Mouse (Mus musculus) adrenal gland, postnatal 36 days (tissue): ENCODE measurements at regions not wholly inside any gene's neighbourhood (a gene's known extent, or its start where the extent isn't known, plus 50 kb on each side); places are given as distances from the start of the nearest gene placed in this dataset.

Experiments used
- DNase-seq, 2 experiments: peaks; one replicate each; pipeline ENCODE4 v3.0.0; 2021; ENCODE audit warnings: mixed read lengths in 1 of 2

GRCm38 (mm10) chr5:72245382-72245781, 77.4 kb upstream of the Commd8 start:
- DNase-seq = no peak

GRCm38 (mm10) chr5:72244134-72244533, 76.1 kb upstream of the Commd8 start:
- peak; percentile 64 to 73 for DNase-seq

GRCm38 (mm10) chr5:72242981-72243380, 75.0 kb upstream of the Commd8 start:
- DNase-seq = peak in 1 of 2 experiments; percentile 16

- no peak for DNase-seq
Measured at GRCm38 (mm10) chr5:72241451-72241850, 73.5 kb upstream of the Commd8 start.

- peak in 1 of 2 experiments; percentile 4 for DNase-seq
Measured at GRCm38 (mm10) chr5:72240271-72240670, 72.3 kb upstream of the Commd8 start.

GRCm38 (mm10) chr5:72227002-72227401, 59.0 kb upstream of the Commd8 start:
- no peak for DNase-seq

GRCm38 (mm10) chr5:72225576-72226298, 57.7 kb upstream of the Commd8 start:
- DNase-seq = no peak

GRCm38 (mm10) chr5:72225056-72225455, 57.1 kb upstream of the Commd8 start:
- no peak for DNase-seq

GRCm38 (mm10) chr5:72224551-72224966, 56.6 kb upstream of the Commd8 start:
- peak in 1 of 2 experiments; percentile 37 for DNase-seq

GRCm38 (mm10) chr5:72222902-72223301, 54.9 kb upstream of the Commd8 start:
- no peak for DNase-seq

GRCm38 (mm10) chr5:72219697-72220096, 51.7 kb upstream of the Commd8 start:
- peak in 1 of 2 experiments; percentile 30 for DNase-seq

GRCm38 (mm10) chr5:72219248-72219647, 51.3 kb upstream of the Commd8 start:
- no peak for DNase-seq
